Mouse (Mus musculus) T-cell, adult 2 months (primary cell): ENCODE results near the gene Rnf26.

Experiments
- DNase-seq: peaks from one replicate; pipeline ENCODE4 v3.0.0; 2022; ENCODE audit warnings: low spot score

The Rnf26 gene

GRCm38 (mm10) chr9:44075276-44075995 lies 37.9 kb downstream of the Rnf26 start:
- no peak for DNase-seq

- peak; percentile 18 for DNase-seq
Measured at GRCm38 (mm10) chr9:44074395-44075275, 38.7 kb downstream of the Rnf26 start.

- no peak for DNase-seq
Measured at GRCm38 (mm10) chr9:44073115-44073514, 40.2 kb downstream of the Rnf26 start.

GRCm38 (mm10) chr9:44072599-44072915 lies 40.8 kb downstream of the Rnf26 start:
- DNase-seq, result no peak

- DNase-seq, result no peak
Measured at GRCm38 (mm10) chr9:44071914-44072598, 41.3 kb downstream of the Rnf26 start.

GRCm38 (mm10) chr9:44070844-44071231 lies 42.5 kb downstream of the Rnf26 start:
- DNase-seq, result no peak

GRCm38 (mm10) chr9:44070113-44070843 lies 43.0 kb downstream of the Rnf26 start:
- DNase-seq, result no peak

GRCm38 (mm10) chr9:44069252-44069651 lies 44.1 kb downstream of the Rnf26 start:
- no peak for DNase-seq

DNA sequence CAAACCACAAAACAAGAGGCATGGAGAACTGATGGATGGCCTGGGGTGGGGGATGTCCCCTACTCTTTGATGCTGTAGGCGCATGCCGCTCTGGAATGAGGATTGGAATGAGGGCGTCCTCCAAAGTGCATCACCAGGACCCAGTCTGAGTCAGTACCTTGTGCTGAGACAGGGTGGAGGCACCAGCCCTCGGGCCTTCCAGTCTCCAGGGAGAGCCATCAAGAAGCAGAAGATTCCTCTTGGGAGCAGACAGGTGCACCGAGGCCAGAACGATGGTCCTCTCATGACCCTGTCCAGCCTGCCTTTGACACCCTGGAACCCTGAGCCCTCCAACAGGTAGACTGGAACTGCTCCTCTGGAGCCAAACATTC lies 45.4 kb downstream of the Rnf26 start:
- DNase-seq, result no peak

DNA sequence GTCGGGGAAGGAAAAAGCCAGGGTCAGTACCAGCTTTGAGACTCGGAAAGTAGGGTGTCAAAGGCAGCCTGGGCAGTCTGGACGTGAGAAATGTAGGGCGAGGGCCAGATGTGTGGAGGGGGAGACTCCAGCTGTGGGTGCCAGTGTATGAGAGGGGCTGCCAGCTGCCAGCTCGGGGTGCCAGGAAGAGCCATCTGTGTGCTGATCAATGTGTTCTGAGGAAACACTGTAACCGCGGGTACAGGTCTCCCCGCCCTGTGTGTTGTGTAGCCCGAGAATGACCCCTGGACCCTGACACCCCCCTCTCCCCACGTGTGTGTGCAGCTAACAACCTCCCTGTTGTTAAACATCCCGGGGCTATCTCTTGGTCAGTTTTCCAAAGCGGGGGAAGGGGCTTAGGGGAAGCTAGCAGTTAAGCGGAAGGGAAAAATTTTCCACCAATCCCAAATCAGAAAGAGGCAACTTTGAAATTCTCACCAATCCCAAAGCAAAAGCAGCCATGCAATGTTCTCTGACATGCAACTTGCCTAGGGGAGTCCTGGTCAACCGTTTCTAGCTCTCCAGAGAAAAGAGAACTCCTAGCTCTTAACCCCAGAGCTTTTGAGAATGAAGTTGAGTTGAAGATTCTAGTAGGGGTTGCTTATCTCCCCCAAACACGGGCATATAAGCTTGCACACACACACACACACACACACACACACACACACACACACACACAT lies 45.9 kb downstream of the Rnf26 start:
- DNase-seq, result peak; percentile 60

- peak; percentile 100 for DNase-seq
Measured at GRCm38 (mm10) chr9:44066785-44067225, 46.5 kb downstream of the Rnf26 start, which contains the start of gene Usp2. TSS of gene Usp2 (plus strand) at chr9:44067021.

DNA sequence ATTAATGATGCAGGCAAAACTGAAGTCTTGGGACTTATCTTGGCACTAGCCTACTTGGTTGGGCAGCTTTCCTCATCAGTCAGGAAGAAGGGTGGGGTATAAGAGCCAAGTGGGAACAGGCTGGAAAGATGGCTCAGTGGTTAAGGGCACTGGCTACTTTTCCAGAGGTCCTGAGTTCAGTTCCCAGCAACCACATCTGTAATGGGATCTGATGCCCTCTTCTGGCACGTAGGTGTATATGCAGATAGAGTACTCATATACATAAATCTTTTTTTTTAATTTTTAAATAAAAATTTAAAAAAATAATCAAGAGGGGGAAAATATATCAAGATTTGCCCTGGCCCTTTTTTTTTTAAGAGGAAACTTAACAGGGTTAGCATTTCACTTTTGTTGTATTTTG lies 48.1 kb downstream of the Rnf26 start:
- DNase-seq, result no peak

DNA sequence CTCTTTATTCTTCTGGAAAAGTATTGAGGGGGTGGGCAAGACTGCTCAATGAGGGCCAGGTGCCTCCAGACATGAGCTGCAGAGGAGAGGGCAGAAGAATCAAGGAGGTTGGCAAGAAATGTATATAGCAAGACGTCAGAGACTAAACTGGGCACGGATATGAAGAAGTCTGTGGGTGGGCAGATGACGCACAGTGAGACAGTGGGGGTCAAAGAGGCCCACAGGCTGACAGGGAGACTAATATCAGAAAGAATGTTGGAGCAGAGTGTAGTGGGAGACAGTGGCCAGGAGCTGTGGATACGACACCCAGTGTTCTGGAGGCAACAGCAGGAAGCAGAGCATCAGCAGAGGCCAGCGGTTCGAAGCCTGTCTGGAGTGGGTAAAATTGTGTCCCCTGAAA lies 54.7 kb downstream of the Rnf26 start:
- DNase-seq, result no peak

DNA sequence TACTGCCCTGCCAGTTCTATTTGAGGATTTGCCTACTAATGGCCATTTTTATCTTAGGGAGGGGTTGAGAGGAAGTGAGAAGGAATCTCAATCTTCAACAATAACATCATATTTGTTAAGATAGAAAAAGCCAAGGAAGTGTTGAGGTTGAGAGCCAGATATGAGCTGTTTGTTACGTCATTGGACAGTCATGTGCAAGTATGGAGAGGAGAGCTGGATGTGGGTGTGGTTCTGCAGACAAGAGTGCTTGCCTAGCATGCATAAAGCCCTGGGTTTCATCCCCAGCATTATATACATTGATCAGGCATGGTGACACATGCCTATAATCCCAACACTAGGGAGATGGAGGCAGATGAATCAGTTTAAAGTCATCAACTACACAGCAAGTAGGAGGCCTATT lies 59.4 kb downstream of the Rnf26 start:
- peak; percentile 56 for DNase-seq

DNA sequence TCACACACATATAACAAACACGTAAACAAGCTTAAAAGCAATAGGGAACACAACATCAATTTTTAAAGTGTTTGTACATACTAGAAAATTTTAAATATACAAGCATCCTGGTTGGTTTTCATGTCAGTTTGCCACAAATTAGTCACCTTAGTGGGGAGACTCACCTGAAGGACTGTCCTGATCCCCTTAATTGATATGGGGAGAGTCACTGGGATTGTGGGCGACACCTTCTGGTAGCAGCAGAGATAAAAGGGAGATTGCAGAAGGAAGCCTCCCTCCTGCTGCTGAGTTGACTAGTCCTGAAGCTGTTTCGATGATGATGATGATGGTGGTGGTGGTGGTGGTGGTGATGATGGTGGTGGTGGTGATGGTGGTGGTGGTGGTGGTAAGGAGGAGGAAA lies 60.5 kb downstream of the Rnf26 start:
- no peak for DNase-seq

DNA sequence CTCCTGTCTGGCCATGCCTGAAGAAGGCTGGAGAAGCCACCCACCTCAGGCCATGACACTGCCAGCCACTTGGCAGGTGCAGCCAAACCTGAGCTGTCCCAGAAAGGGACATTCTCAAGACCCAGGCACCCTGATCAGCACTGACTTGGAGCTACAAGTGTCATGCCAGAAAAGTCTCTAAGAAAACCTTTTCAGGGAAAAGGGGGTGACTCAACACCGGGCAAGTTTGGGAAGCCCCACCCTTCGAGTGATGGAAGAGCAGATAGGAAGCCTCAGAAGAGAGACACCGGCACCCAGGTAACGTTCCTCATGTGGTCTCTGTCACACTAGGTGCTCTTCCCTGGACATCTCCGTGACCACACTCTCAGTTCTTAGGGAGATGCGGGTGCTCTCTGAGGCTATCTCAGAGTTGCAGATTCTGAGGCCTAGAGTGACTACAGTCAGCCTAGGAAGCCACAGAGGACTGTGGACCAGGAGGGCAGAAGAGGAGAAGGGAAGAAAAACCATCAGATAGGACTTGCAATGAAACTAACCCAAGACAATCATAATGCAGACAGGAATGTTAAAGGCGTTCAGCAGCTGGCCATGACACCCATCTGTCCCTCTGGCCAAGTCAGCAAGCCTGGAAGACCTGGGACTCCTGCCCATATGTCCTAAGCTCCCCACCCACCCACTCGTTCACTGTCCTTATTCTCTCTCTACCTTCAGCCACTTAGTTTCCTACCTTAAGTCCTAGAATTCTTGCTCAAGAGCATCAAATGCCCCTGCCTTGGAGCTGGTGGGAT lies 63.7 kb downstream of the Rnf26 start:
- DNase-seq, result no peak

- no peak for DNase-seq
Measured at GRCm38 (mm10) chr9:44048541-44049380, 64.6 kb downstream of the Rnf26 start.

DNA sequence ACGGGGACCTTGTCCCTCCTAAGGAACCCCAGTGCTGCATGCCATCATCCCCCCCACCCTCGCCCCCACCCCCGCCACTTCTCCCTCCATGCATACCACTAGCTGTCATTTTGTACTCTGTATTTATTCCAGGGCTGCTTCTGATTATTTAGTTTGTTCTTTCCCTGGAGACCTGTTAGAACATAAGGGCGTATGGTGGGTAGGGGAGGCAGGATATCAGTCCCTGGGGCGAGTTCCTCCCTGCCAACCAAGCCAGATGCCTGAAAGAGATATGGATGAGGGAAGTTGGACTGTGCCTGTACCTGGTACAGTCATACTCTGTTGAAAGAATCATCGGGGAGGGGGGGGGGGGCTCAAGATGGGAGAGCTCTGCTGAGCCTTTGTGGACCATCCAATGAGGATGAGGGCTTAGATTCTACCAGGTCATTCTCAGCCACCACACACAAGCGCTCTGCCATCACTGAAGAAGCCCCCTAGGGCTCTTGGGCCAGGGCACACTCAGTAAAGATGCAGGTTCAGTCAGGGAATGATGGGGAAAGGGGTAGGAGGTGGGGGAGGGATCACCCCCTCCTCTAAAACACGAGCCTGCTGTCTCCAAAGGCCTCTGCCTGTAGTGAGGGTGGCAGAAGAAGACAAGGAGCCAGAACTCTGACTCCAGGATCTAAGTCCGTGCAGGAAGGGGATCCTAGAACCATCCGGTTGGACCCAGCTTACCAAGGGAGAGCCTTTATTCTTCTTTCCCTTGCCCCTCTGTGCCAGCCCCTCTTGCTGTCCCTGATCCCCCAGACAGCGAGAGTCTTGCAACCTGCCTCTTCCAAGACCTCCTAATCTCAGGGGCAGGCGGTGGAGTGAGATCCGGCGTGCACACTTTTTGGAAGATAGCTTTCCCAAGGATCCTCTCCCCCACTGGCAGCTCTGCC lies 65.5 kb downstream of the Rnf26 start:
- no peak for DNase-seq

DNA sequence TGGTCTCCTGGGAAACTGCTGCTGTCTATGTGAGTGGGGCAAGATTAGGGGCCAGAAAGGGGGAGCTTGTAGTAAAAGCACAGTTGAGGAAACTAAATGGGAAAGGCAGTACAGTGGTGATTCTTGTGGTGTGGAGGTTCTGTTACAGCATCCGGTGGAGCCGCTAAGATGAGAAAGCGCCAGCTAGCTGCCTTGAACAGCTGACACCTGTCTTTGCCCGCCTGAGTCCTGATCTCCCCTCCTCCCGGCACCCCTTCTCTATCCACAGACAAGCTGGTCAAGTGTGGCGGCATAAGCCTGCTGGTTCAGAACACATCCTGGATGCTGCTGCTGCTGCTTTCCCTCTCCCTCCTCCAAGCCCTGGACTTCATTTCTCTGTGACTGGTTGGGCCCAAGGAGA lies 66.2 kb downstream of the Rnf26 start:
- peak; percentile 69 for DNase-seq
